ENCODE assay signal across 8 mouse cellular contexts in genomic region chr2:127541185-127541584, GRCm38 (mm10). TPM values are rescaled to one million over a fixed set of nuclear protein-coding genes. Genes with fewer than 3 reads are reported as not detected.
DNase-seq lines count a peak whose midpoint lies in the region; ATAC-seq and TF ChIP-seq lines count a peak whose summit lies in the region.

Gene Prom2, minus strand, starts transcription at chr2:127541467.

- WGBS in hindbrain, embryonic 13.5 days, result 3% methylated on average over 29 of the region's 29 CpGs
- WGBS in limb, embryonic 14.5 days, result under 1% methylated on average over 23 of the region's 29 CpGs
- 6% methylated on average over 29 of the region's 29 CpGs for WGBS in stomach, embryonic 16.5 days

- peaks cover 7% of the 10 kb centered on the region; the same call in 1 of the 2 replicates for H3K4me1 ChIP-seq in hindbrain, embryonic 13.5 days (replicated peaks)
- no peaks in the 10 kb centered on the region for H3K4me1 ChIP-seq in limb, embryonic 14.5 days (ENCODE audit: control insufficient read depth, insufficient read depth, low read length)
- no peaks in the 10 kb centered on the region for H3K4me1 ChIP-seq in stomach, embryonic 16.5 days (ENCODE audit: control insufficient read depth, insufficient read depth, low read length)

- DNase-seq in ovary, postnatal 36 days (ENCODE audit: low spot score), result peak; percentile 24
- no peak for DNase-seq in ovary, postnatal 14 days (ENCODE audit: low spot score)
- no peak for DNase-seq in limb, embryonic 14.5 days (ENCODE audit: low spot score)
- no peak for DNase-seq in left cerebral cortex, adult 18-20 months (ENCODE audit: low spot score in 2 of 2)
- no peak for DNase-seq in left cerebral cortex, adult 9 months (ENCODE audit: low spot score in 2 of 2)
- DNase-seq in gastrocnemius, postnatal 25 days, result no peak

- ATAC-seq in hindbrain, embryonic 13.5 days (ENCODE audit: low FRiP score), result no peak
- ATAC-seq in limb, embryonic 14.5 days (ENCODE audit: low FRiP score, low read depth), result no peak
- ATAC-seq in stomach, embryonic 16.5 days (ENCODE audit: insufficient read depth, low FRiP score), result peak; percentile 86

- H3K4me2 ChIP-seq in hindbrain, embryonic 13.5 days, result peak within 1 kb of the TSS; percentile 41
- H3K4me2 ChIP-seq in limb, embryonic 14.5 days (replicated peaks; ENCODE audit: low read depth, low read length, severe bottlenecking), result 0 out of 2 replicates have a peak within 1 kb of the TSS, but pooled peaks have one; percentile 5
- H3K4me2 ChIP-seq in stomach, embryonic 16.5 days (ENCODE audit: low read depth, low read length), result peak within 1 kb of the TSS; percentile 52

- no peaks in the 10 kb centered on the region for H3K9me3 ChIP-seq in hindbrain, embryonic 13.5 days
- H3K9me3 ChIP-seq in limb, embryonic 14.5 days (ENCODE audit: control insufficient read depth, low read length), result no peaks in the 10 kb centered on the region
- H3K9me3 ChIP-seq in stomach, embryonic 16.5 days (replicated peaks; ENCODE audit: control insufficient read depth, low read length), result no peaks in the 10 kb centered on the region

- H3K4me3 ChIP-seq in hindbrain, embryonic 13.5 days, result peak within 1 kb of the TSS; percentile 21; the same call in 1 of the 2 replicates
- no peak within 1 kb of the TSS for H3K4me3 ChIP-seq in limb, embryonic 14.5 days (replicated peaks; ENCODE audit: low read length)
- H3K4me3 ChIP-seq in stomach, embryonic 16.5 days (replicated peaks; ENCODE audit: low read length), result peak within 1 kb of the TSS; percentile 44

- H3K36me3 ChIP-seq in hindbrain, embryonic 13.5 days, result no peaks in the 10 kb centered on the region
- H3K36me3 ChIP-seq in limb, embryonic 14.5 days (ENCODE audit: control insufficient read depth, insufficient read depth, low read length), result no peaks in the 10 kb centered on the region
- H3K36me3 ChIP-seq in stomach, embryonic 16.5 days (ENCODE audit: control insufficient read depth, insufficient read depth, low read length), result no peaks in the 10 kb centered on the region

- no peak for TF ChIP-seq POLR2A in limb, embryonic 14.5 days (IDR thresholded peaks at IDR 0.05; ENCODE audit: borderline replicate concordance, extremely low read depth, insufficient read depth, insufficient read length)

- H3K27me3 ChIP-seq in hindbrain, embryonic 13.5 days, result peaks cover 79% of the 10 kb centered on the region
- H3K27me3 ChIP-seq in limb, embryonic 14.5 days (ENCODE audit: control insufficient read depth, insufficient read depth, low read length), result peaks cover 46% of the 10 kb centered on the region
- H3K27me3 ChIP-seq in stomach, embryonic 16.5 days (ENCODE audit: control insufficient read depth, insufficient read depth, low read length), result peaks cover 30% of the 10 kb centered on the region

- H3K27ac ChIP-seq in hindbrain, embryonic 13.5 days, result no peak within 1 kb of the TSS
- no peak within 1 kb of the TSS for H3K27ac ChIP-seq in limb, embryonic 14.5 days (replicated peaks; ENCODE audit: low read depth, low read length)
- peak within 1 kb of the TSS; percentile 64 for H3K27ac ChIP-seq in stomach, embryonic 16.5 days (ENCODE audit: low read length)

- peak within 1 kb of the TSS; percentile 44; the same call in 1 of the 2 replicates for H3K9ac ChIP-seq in hindbrain, embryonic 13.5 days
- H3K9ac ChIP-seq in limb, embryonic 14.5 days (ENCODE audit: low read depth, low read length, severe bottlenecking), result no peak within 1 kb of the TSS
- peak within 1 kb of the TSS; percentile 69 for H3K9ac ChIP-seq in stomach, embryonic 16.5 days (ENCODE audit: low read length)

RNA-seq across cellular contexts. Expression of gene Prom2, which starts in this region (rescaled TPM):
- polyA plus RNA-seq in hindbrain, embryonic 13.5 days (2015; fragmentation: Nextera tagmentation; extraction: Ambion mirVana), result 0.10 TPM in 1 of 2 replicates, not detected in the other
- polyA plus RNA-seq in limb, embryonic 14.5 days (2012; rRNA removed), result 10.3 and 10.6 TPM in 2 replicates
- polyA plus RNA-seq in limb, embryonic 14.5 days (2014; fragmentation: Nextera tagmentation; extraction: Ambion mirVana), result 9.3 and 9.5 TPM in 2 replicates
- 21.1 and 30.0 TPM in 2 replicates for polyA plus RNA-seq in stomach, embryonic 16.5 days (2015; fragmentation: Nextera tagmentation; extraction: Ambion mirVana)
- under 1 TPM; 0.49 to 0.53 TPM for total RNA-seq in left cerebral cortex, adult 18-20 months (2021)
- not detected for total RNA-seq in gastrocnemius, postnatal 25 days (2021)
